Mouse (Mus musculus): Measurements from ENCODE around the gene Gpr132. TPM values are rescaled to one million over a fixed set of nuclear protein-coding genes. Genes with fewer than 3 reads are reported as not detected.

The Gpr132 gene
- polyA plus RNA-seq, 1 experiment from 2014 or later = 0.23 TPM

DNA sequence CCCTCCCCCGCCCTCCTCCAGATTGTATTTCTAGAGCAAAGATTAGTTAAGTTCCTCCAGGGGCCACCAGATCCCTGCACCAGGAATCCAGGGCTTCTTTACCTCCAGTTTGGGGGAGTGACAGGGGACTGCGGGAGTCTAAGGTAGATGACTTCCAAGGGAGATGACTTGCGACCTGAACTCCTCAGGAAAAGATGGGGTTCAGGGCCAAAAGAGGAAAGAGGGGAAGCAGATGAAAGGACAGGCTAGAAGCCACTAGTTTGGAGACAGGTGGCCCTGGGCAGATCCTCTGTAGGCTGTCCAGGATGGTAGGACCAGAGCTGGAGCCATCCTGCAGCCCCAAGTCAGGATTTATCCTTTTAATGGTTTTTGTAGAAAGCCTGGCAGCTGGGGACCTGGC, 65.1 kb downstream of the Gpr132 start:
- Histone ChIP-seq H3K4me2 (peak overlapping the region; percentile 73; the same call in 1 of the 2 replicates), H3K9me3 (replicated peaks) (no peaks in the 10 kb centered on the region), H3K9ac (no peak overlapping the region), H3K4me1 (replicated peaks) (peaks cover 9% of the 10 kb centered on the region), H3K27me3 (peaks cover 70% of the 10 kb centered on the region), H3K4me3 (replicated peaks) (no peak overlapping the region), H3K27ac (no peak overlapping the region), H3K36me3 (no peaks in the 10 kb centered on the region)
- DNase-seq (no peak), ATAC-seq (ENCODE audit: low read depth) (no peak)
- 24% methylated on average over 3 of the region's 3 CpGs for WGBS (ENCODE audit: insufficient replicate concordance)

DNA sequence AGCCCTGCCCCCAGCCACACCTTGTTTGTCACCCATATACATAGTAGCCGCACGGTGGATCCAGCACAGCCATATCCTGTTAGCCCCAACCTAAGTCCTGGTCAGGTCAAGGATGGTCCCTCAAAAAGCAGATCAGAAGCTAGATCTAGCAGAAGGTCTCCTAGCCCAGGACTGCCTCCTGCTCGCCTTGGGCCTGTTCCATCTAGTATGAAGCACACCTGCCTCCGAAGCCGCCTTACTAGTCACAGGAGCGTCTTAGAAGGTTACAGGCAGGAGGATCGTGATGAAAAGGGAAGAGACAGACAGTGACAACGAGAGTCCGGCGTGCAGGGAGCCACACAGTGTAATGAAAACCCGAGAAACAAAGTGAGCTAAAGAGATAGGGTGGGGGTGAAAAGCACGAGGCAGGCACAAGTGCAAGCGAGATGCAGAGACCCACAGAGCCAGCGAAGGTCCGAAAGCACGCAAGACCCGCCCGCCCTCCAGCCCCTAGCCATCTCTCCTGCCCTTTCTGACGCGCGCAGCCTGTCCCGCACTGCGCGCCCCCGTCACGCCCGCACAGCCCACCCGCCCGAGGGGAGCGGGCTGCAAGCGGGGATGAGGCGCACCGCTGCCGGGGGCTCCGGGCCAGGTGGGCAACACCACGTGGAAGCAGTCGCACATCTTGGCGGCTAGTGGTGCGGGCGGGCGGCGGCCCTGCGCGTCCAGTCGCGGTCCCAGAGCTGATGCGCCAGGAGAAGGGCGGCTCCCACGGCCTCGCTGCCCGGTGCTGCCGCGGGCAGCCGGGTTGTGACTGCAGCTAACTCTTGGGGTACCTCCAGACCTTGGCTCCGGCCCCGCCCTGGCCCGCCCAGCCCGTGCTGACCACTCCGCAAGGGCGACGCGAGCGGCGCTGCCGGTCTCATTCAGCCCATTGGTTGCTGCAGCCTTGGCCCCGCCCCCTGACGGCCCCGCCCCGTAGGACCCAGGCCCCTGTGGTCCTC, 65.9 kb downstream of the Gpr132 start, which contains the start of gene Ahnak2:
Gene Ahnak2, minus strand, starts transcription at position 794 of the 983 bp plus-strand sequence.
- no peak for DNase-seq
- 0 out of 2 replicates have a peak within 1 kb of the TSS, but pooled peaks have one; percentile 22 for H3K9ac ChIP-seq
- no peak within 1 kb of the TSS for H3K27ac ChIP-seq
- peaks cover 9% of the 10 kb centered on the region for H3K4me1 ChIP-seq (replicated peaks)
- peak within 1 kb of the TSS; percentile 50 for H3K4me3 ChIP-seq (replicated peaks)
- H3K27me3 ChIP-seq = peaks cover 64% of the 10 kb centered on the region
- H3K9me3 ChIP-seq (replicated peaks) = no peaks in the 10 kb centered on the region
- H3K36me3 ChIP-seq = no peaks in the 10 kb centered on the region
- peak within 1 kb of the TSS; percentile 73 for H3K4me2 ChIP-seq
- ATAC-seq (ENCODE audit: low read depth) = no peak; the same call in 1 of the 2 replicates
- 4% methylated on average over 57 of the region's 69 CpGs for WGBS (ENCODE audit: insufficient replicate concordance)

Other genes with a start within 250 kb of the Gpr132 start
- 6.7 and 7.5 TPM in 2 replicates for gene Adssl1, start 248.2 kb downstream of the Gpr132 start, polyA plus RNA-seq (2015; fragmentation: Nextera tagmentation; extraction: Ambion mirVana)
- 120 and 148 TPM in 2 replicates for gene Siva1, start 223.5 kb downstream of the Gpr132 start, polyA plus RNA-seq (2015; fragmentation: Nextera tagmentation; extraction: Ambion mirVana)
- 13.8 and 17.9 TPM in 2 replicates for gene Akt1, start 193.3 kb downstream of the Gpr132 start, polyA plus RNA-seq (2015; fragmentation: Nextera tagmentation; extraction: Ambion mirVana)
- gene Zbtb42, start 189.4 kb downstream of the Gpr132 start, polyA plus RNA-seq (2015; fragmentation: Nextera tagmentation; extraction: Ambion mirVana) = 0.40 and 0.71 TPM in 2 replicates
- 2.5 and 2.9 TPM in 2 replicates for gene Cep170b, start 147.8 kb downstream of the Gpr132 start, polyA plus RNA-seq (2015; fragmentation: Nextera tagmentation; extraction: Ambion mirVana)
- gene Pld4, start 107.6 kb downstream of the Gpr132 start, polyA plus RNA-seq (2015; fragmentation: Nextera tagmentation; extraction: Ambion mirVana) = 9.6 and 11.0 TPM in 2 replicates
- gene Ahnak2, start 65.6 kb downstream of the Gpr132 start, polyA plus RNA-seq (2015; fragmentation: Nextera tagmentation; extraction: Ambion mirVana) = 0.13 and 0.15 TPM in 2 replicates
- 0.71 and 0.83 TPM in 2 replicates for gene Clba1, start 59.3 kb downstream of the Gpr132 start, polyA plus RNA-seq (2015; fragmentation: Nextera tagmentation; extraction: Ambion mirVana)
- gene Cdca4, start 38.8 kb downstream of the Gpr132 start, polyA plus RNA-seq (2015; fragmentation: Nextera tagmentation; extraction: Ambion mirVana) = 69.5 and 76.9 TPM in 2 replicates
- gene Jag2, start 61.5 kb upstream of the Gpr132 start, polyA plus RNA-seq (2015; fragmentation: Nextera tagmentation; extraction: Ambion mirVana) = 0.13 and 0.20 TPM in 2 replicates
- gene Nudt14, start 73.9 kb upstream of the Gpr132 start, polyA plus RNA-seq (2015; fragmentation: Nextera tagmentation; extraction: Ambion mirVana) = 14.7 and 15.2 TPM in 2 replicates
- gene Btbd6, start 108.3 kb upstream of the Gpr132 start, polyA plus RNA-seq (2015; fragmentation: Nextera tagmentation; extraction: Ambion mirVana) = 6.3 and 6.6 TPM in 2 replicates
- gene Brf1, start 132.5 kb upstream of the Gpr132 start, polyA plus RNA-seq (2015; fragmentation: Nextera tagmentation; extraction: Ambion mirVana) = 28.3 and 28.8 TPM in 2 replicates
- 5.2 and 6.2 TPM in 2 replicates for gene Pacs2, start 146.3 kb upstream of the Gpr132 start, polyA plus RNA-seq (2015; fragmentation: Nextera tagmentation; extraction: Ambion mirVana)
- gene Tex22, start 206.3 kb upstream of the Gpr132 start, polyA plus RNA-seq (2015; fragmentation: Nextera tagmentation; extraction: Ambion mirVana) = not detected in 2 replicates
- 4.8 and 6.1 TPM in 2 replicates for gene Mta1, start 230.1 kb upstream of the Gpr132 start, polyA plus RNA-seq (2015; fragmentation: Nextera tagmentation; extraction: Ambion mirVana)